Mouse (Mus musculus) ES-E14 (cell line): ENCODE data around the gene Ttc13.

Experiments used
- CHD2 ChIP-seq: IDR thresholded peaks from 2 replicates; pipeline ENCODE4 v1.6.1; 2014; ENCODE audit warnings: mild to moderate bottlenecking, low read depth, low read length, inconsistent platforms
- HCFC1 ChIP-seq: IDR thresholded peaks from 2 replicates; pipeline ENCODE4 v1.6.1; 2012; ENCODE audit warnings: low read length, inconsistent platforms, borderline replicate concordance; ENCODE audit not compliant: insufficient read depth
- MAFK ChIP-seq: IDR thresholded peaks from 2 replicates; pipeline ENCODE4 v1.6.1; 2014; ENCODE audit warnings: mild to moderate bottlenecking, low read depth, low read length, inconsistent platforms; ENCODE audit not compliant: insufficient read depth
- ZC3H11A ChIP-seq: IDR thresholded peaks from 2 replicates; pipeline ENCODE4 v1.6.1; 2012; ENCODE audit warnings: low read depth, mild to moderate bottlenecking, inconsistent platforms, low read length, borderline replicate concordance
- ZNF384 ChIP-seq: IDR thresholded peaks from 2 replicates; pipeline ENCODE4 v1.6.1; 2012; ENCODE audit warnings: low read depth, low read length, inconsistent platforms

DNA sequence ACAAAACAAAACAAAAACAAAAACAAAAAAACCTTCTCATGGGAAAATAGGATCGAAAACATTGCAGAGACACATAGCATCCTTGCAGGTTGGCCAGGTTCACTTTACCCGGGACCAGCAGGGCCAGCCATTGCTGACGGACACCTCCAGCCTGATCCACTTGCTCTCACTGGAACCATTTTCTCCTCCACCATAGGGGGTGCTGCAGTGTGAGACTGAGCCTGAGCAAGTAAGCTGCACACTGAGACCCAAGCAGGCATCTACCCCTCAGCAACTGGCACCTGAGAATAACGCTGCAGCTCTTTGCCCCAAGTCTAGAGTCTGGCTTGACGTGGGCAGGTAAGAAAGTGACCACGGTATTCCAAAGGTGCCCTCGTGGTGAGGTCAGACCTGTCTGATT lies 1.6 kb downstream of the Ttc13 start:
- no peak for TF ChIP-seq HCFC1
- no peak for TF ChIP-seq MAFK
- TF ChIP-seq ZNF384 = no peak
- TF ChIP-seq ZC3H11A = no peak
- no peak for TF ChIP-seq CHD2
